Mouse (Mus musculus) embryo, embryonic 11 days (tissue): ENCODE results near the gene Slfn1.
"Not testable (repeated sequence)": the region's sequence is repeated elsewhere in the genome, so short reads cannot be mapped to it uniquely, and the experiment has no call there.

ENCODE experiments used
- DNase-seq: peaks from one replicate; pipeline ENCODE4 v3.0.0-alpha.2; 2015

Slfn1 gene

DNA sequence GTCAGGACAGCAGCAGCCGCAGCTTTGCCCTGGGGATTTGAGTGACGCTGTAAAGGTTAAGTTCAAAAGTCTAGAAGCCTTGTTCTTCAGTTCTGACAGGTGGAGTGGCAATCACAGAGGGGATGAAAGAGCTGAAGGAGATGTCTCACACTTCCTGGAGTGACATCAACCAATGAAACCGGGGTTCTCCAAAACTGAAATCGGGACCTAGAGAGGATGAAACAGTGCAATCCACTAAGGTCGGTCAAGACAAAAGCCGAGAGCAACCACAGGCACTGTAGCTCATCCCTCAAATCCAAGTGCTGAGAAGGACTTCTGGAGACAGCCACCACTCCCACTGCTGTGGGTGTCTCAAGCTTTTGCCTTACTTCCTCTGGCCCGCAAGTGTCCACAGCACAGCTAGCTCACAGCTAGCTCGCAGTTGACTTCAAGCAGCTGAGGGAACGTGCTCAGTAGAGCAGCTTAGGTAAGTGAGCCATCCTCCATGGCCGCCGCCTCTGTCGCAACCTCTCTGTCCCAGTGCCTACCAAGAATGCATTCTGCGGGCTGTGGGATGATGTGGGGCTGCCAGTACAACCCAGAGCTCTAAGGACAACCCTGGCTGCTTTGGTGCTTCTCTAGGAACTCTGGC is at the start of gene Slfn1:
Gene Slfn1 (plus strand): TSS at position 253 of the 631 bp plus-strand sequence.
- no peak for DNase-seq

DNA sequence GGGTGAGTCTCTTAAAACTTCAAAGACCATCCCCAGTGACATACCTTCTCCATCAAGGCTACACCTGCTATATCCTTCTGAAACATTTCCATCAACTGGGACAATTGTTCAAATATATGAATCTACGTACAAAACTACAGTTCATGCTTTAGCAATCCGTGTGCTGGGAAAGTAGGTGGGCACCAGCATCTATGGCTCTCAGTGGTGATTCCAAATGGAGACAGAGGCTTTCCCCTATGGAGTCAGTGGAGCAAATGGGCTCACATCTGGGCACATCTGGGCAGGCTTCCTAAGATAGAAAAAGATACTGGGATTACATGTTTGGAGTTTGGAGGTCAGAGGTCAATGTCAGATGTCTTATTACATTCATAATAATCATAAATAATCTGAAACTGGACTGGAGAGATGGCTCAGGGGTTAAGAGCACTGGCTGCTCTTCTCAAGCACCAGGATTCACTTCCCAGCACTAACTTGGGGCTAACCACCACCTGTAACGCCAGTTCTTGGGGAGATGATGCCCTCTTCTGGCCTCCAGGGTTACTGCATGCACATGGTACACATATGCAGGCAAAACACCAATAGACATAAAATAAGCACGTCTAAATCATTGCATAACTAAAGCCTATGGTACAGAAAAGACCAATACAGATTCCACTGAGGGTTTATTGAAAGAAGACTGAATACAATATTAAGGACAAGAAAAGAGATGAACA is 48.5 kb upstream of the Slfn1 start:
- no peak for DNase-seq

DNA sequence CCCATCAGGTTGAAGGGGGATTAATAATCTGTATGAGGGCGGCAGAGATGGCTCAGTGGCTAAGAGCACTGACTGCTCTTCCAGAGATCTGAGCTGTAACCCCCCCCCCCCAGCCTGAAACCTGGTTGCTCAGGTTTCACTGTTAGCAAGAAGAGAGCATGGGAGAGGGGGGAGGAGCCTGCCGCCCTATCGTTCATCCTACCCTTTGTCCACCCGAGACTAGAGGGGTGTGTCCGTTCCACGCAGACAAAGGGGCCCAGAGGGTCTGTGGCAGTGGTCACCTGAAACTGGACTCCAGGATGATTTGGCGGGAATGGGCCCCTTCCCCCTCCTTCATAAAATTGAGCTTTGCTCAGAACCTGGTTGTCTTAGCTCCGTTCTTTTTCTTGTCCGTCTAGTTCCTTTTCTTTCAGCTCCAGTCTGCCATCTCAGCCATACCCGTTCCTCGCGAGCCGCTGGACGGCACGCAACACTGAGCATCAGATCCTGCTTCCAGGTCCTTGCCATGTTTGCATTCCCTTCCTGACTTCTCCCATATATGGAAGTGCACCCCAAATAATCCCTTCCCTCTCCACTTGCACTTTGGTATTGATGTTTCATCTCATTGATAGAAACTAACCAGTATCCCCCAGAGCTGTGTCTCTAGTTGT is 46.2 kb upstream of the Slfn1 start:
- DNase-seq: no peak

DNA sequence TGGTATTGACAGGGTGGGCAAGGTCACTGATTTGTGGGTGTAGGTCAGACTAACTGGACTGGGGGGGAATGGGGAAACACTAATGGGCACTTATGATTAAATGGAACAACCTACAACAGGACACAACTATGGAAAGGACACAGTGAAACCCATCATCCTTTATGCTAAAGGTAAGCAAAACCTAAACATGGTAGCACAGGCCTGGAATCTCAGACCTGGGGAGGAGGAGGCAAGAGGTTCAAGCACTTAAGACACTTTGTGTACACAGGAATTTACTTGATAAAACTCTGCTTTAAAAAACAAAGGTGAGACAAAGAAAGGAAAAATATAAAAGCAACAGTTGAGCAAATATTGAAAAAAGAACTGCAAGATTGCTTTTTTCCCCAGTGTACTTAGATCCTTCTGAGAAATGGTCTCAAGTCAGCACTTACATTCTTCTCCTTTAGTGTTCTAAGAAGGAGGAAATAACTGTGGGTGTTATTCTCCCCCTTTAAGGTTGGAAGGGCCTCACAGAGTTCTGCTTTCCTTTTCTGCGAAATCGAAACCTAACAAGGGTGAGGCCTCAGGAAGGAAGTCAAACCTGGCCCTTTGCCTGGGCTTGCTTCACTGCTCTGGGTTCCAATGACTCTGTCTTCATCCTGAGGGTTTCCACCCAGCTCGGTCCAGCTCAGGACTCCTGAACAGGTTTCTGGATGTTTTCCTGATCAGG is 38.8 kb upstream of the Slfn1 start:
- no peak for DNase-seq

DNA sequence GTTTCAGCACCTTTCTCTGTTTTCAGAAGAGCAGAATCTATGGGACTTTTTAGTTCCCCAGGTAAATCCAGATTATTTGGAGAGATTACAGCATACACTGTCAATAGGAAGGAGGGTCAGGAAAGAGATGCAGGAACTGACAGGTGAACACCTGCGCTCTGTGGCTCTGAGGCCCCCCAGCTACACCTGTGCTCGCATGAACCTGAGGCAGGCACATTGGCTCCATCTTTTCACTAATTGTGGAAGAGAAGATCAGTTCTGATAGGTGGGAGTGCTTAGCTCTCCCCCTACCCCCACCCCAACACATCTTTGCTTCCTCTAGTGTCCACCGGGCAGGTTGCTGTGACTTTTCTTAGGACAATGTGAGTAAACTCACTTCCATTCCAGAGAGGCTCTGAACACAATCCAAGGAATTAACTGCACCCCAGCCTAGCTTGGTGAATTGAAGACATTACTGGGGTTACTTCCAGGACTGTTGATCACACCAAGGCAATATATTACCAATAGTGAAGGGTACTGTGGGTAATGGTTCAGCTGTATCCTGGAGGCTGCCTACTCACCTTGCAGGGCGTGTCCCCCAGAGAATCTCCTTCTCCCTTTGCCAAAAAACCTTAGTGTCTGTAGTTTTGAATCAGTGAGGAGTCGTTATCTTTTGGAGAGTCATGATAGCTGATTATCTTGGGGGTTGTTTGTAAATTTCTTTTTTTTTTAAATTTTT is 38.1 kb upstream of the Slfn1 start:
- no peak for DNase-seq

DNA sequence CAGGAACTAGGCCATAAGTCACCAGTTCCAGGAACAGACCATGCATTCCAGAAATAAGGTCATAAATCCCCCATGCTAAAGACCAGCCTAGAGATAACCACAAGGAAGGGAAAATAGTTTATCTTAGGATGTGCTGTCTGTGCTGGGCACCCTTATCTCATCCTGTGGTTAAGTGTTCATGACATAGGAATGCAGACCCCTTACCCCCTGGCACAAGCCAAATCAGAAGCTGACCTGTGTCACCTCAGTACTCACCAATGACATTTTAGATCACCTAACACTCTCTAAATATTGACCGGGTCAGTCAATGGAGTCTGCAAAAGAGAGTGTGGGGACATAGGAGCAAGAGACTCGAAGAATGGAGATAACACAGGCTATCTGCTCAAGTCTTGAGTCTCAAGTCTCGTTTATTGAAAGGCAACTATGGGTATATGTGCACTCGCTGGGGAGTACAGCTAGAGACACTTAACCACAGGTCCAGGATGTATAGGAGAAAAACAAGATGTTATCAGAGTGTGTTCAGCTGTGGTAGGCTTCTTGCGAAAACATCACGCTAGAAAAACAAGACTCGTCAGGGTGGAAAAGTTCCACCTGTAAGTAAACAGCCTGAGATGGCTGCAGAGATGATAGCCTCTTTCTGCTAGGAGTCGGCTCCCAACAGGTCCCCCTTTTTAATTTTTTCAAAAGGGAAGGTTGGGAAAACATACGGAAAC is 37.0 kb upstream of the Slfn1 start:
- no peak for DNase-seq

DNA sequence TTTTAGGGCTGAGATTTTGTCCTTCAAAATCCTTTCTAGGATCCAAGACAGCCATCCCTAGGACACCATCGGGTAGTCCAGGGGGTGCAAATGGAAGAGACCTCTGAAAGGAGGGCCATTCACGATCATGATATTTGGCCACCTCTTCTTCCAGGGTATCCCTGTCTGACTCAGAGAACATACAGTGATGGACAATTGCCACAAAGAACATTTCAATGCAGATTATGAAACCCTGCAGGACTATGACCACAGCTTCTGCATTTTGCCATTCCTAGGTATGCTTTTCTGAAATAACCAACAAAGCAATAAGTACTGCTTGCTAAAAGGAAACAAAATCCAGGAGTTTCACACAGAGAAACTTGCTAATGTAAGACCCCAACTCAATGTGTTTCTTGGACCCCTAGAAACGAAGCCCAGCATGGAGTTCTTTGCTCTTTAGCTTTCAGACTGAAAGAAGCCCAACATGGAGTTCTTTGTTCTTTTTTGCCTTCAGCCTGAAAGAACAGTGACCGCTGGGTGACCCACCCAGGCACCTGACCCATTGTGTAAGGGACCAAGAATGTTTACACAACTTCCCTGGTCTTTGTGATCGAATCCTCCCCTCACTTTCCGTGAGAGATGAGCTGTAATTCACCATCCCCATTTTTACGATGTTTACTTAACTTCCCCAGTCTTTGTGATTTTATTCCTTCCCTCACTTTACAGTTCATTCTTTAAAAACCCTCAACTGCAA is 33.7 kb upstream of the Slfn1 start:
- no peak for DNase-seq

DNA sequence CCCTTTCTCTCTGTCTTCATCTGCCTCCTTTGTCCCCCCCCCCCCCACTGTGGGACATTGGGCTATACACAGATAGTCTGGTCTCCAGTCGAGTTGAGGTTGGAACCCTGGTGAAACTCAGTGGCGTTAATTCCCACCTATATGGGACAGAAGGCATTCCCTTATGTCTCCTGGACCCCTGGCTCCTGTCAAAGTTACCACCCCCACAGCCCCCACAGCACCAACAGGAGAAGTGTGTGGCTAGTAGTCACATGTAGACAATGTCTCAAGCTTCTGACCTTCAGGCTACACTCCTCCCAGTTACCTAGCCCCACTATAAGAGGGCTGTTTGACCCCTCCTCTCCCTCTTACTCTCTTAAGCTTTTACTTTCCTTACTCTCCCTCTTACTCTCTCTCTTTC is 32.5 kb upstream of the Slfn1 start:
- no peak for DNase-seq

DNA sequence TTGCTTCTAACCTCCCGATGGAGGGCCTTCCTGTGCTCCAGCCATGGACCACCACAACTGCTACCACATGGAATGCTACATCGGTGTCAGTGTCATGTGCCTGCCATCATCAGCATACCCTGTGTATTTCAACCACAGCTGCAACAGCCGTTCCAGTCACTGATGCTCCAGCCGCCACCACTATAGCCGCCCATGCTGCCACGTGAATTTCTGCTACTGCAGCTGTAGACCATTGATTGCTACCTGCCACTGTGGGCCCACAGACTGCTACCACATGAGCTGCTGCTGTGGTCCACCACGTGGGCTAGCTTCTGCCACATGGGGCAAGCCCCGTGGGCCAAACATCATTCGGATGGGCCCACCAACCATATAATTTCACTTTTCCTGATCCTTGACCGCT is 31.9 kb upstream of the Slfn1 start:
- DNase-seq: no peak

DNA sequence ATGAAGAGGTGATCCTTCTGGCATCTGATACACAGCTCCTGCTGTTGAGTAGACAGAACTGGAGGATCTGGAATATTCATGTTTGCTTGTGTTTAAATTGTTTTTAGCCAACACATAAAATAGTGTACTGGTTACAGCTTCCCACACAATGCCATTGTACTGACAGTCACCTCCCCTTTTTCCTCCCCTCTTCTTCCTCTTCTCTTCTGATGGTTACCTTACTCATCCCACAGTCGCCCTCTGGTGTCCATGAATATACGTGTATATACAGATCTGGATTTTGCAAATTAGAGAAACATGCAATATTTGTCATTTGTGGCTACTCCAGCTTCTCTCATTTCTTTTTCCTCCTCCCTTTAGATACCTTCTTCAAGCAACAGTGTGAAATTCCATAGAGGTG is 1.5 kb upstream of the Slfn1 start:
- DNase-seq: peak; percentile 9

DNA sequence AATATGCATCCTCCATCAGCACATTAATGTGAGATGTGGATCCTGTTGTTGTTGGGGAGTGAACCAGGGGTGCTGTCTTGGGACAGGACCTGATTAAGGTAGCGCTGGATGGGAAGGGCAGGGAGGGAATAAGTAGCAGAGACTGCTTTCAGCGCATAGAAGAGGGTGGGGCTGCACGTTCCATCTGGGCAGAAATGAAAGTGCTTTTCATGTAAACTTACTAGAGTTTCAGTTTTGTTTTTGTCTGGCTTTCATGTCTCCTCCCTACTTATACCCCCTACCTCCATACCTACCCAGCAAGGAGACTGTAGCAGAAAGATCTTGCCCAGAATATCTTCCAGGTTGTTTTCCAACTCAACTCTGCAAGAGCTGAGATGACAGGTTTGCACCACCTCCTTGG is 1.4 kb downstream of the Slfn1 start:
- no peak for DNase-seq

DNA sequence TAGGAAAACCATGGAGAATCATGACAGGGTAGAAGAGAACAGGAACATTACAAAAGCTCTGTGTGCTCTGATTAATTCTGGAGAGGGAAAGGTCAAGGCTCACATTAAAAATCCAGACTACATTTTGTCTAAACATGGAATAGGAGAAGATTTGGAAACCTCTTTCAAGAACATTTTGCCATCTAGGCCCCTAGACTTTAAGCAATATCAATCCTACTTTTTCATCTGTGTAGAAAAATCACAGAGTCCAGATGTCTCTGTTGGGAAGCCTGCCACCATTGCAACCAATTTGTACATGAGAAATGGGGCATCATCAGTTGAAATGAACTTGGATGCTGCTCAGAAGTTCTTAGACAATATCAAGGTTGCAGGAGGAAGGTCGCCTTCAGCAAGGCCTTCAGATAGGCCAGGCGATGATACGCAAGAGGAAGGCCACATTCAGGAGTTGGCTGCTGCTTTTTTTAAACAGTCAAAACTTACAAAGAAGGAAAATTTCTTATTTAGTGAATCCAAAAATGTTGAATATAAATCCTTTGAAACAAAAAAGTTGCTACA is 4.6 kb downstream of the Slfn1 start:
- DNase-seq: no peak

DNA sequence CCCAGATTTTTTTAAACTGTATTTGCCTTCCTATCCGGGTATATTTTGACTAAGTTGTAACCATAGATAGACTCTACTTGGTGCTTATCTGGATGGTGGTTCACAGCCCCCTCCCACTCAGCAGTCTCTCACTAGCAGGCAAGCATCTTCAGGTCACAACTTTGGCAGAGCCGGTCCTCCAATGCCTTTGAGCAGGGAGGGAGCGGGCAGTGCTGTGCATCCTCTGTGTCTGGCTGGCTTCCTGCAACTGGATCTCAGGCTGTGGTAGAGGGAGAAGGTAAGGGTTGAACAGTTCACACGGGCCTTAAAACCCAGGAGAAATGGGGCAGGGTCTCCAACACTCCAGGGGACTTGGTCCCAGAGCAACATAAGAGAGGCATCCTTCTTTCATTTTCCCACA is 6.5 kb downstream of the Slfn1 start:
- DNase-seq: no peak

DNA sequence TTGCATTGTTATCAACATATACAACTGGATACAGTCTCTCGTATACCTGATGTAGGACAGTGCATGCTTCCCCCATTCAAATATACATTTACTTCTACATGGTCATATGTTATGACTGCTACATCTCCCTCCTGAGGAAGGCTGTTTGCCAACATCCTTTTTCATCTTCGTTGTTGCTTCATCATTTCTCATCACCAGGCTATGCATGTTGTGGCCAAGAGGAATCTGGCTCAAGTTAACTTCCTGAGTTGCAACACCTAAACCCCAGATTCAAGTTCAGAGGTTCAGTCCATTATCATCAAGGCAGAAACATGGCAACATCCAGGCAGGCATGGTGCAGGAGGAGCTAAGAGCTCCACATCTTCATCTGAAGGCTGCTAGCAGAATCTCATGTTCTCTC is 8.3 kb downstream of the Slfn1 start:
- no peak for DNase-seq

DNA sequence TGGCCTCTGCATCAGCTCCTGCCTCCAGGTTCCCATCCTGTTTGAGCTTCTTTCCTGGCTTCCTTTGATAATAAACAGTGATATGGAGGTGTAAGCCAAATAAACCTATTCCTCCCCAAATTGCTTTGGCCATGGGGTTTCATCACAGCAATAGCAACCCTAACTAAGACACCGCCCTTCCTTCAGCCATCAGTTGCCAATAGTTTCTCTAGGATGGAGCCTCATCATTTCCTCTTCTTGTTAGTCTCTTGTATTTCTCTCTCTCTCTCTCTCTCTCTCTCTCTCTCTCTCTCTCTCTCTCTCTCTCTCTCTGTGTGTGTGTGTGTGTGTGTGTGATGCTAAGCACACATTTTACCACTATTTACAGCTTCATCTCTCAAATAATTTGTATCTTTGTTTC is 9.0 kb downstream of the Slfn1 start:
- DNase-seq: not testable (repeated sequence)

DNA sequence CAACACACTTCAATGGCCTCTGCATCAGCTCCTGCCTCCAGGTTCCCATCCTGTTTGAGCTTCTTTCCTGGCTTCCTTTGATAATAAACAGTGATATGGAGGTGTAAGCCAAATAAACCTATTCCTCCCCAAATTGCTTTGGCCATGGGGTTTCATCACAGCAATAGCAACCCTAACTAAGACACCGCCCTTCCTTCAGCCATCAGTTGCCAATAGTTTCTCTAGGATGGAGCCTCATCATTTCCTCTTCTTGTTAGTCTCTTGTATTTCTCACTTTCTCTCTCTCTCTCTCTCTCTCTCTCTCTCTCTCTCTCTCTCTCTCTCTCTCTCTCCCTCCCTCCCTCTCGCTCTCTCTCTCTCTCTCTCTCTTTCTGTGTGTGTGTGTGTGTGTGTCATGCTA is 20.6 kb downstream of the Slfn1 start:
- DNase-seq: not testable (repeated sequence)

DNA sequence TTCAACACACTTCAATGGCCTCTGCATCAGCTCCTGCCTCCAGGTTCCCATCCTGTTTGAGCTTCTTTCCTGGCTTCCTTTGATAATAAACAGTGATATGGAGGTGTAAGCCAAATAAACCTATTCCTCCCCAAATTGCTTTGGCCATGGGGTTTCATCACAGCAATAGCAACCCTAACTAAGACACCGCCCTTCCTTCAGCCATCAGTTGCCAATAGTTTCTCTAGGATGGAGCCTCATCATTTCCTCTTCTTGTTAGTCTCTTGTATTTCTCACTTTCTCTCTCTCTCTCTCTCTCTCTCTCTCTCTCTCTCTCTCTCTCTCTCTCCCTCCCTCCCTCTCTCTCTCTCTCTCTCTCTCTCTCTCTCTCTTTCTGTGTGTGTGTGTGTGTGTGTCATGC is 32.3 kb downstream of the Slfn1 start:
- DNase-seq: not testable (repeated sequence)
